Mouse (Mus musculus): ENCODE data around the gene Vps11. TPM values are rescaled to one million over a fixed set of nuclear protein-coding genes. Genes with fewer than 3 reads are reported as not detected.
"Not testable (repeated sequence)": the region's sequence is repeated elsewhere in the genome, so short reads cannot be mapped to it uniquely, and the experiment has no call there.

Gene Vps11
- polyA plus RNA-seq, 1 experiment from 2014 or later = 39.2 TPM

DNA sequence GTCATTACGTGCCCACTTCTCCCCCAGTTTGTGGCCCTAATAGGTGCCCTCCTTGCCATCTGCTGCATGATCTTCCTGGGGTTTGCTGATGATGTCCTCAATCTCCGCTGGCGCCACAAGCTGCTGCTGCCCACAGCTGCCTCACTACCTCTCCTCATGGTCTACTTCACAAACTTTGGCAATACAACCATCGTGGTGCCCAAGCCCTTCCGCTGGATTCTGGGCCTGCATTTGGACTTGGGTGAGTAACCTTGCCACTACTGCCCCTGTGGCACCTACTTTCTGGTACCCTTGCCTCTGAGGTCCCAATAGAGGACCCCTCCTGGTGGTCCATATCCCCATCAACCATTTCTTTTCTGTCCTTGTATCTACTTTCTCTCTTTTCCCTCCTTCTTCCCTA is 33.5 kb downstream of the Vps11 start:
- peak overlapping the region; percentile 86 for H3K9ac ChIP-seq

DNA sequence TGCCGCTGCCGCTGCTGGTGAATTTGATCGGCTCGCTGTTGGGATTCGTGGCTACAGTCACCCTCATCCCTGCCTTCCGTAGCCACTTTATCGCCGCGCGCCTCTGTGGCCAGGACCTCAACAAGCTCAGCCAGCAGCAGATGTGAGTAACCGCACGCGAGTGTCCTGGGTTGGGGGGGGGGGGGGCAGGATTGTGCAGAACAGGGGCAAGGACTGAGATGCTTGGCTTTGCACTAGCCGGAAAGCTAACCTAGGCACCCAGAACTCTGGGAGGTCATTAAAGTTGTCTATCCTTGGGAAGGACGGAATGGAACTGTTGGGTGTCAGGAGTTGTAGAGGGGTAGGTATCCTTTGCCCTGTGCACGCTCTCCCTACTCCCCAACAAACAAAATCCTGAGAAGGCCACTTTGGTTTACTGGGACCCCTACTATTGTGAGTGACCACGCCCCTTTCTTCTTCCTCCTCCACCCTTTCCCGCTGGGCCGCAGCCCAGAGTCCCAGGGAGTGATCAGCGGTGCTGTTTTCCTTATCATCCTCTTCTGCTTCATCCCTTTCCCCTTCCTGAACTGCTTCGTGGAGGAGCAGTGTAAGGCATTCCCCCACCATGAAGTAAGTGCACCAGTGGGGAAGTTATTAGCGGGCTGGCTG is 34.3 kb downstream of the Vps11 start:
- ATAC-seq (ENCODE audit: low read depth) = peak; percentile 57
- H3K9ac ChIP-seq = peak overlapping the region; percentile 86
- 2% methylated on average over 22 of the region's 22 CpGs for WGBS

More for the DNA sequence above, 33.5 kb downstream of the Vps11 start:
- H3K27ac ChIP-seq (replicated peaks) = no peak overlapping the region
- H3K4me1 ChIP-seq (replicated peaks) = peaks cover 18% of the 10 kb centered on the region
- ATAC-seq (ENCODE audit: low read depth) = no peak
- no peaks in the 10 kb centered on the region for H3K9me3 ChIP-seq
- H3K36me3 ChIP-seq = peaks cover 46% of the 10 kb centered on the region
- 88% methylated on average over 5 of the region's 5 CpGs for WGBS
- H3K4me3 ChIP-seq = peak overlapping the region; percentile 79
- H3K27me3 ChIP-seq = no peaks in the 10 kb centered on the region
- peak overlapping the region; percentile 66 for H3K4me2 ChIP-seq

DNA sequence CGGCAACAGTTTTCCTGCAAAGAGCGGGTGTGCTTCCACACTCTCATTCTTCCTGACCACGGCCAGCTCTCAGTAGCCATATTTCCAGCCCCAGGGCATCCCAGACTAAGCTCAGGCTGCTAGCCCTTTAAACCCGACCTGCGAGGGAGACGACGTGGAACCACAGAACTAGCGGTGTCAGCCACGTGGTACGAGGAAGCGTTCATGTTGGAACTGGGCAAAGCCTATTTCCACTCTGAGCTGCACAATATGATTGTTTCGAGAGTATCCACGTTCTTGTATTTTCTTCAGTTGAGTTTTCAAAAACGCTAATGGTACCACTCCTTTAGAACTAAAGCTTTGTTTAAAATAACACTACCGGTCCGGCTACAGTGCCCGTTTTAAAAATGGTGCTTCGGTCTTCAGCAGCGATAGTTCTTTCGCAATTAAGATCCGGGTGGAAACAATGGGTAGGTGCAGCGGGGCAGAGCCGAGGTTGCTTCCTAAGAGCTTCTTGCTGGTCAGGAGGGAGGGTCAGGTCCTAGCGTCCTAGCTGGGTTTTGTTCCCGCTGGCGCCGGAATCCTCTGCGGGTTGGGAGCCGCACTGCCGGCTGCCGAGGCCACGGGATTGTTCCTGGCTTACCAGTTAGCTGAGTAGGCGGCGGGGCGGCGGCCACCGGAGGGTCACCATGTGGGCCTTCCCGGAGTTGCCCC is 35.0 kb downstream of the Vps11 start:
- peak overlapping the region; percentile 91 for H3K27ac ChIP-seq (replicated peaks)
- WGBS = under 1% methylated on average over 38 of the region's 38 CpGs
- ATAC-seq (ENCODE audit: low read depth) = peak; percentile 93

More for the DNA sequence above, 34.3 kb downstream of the Vps11 start:
- Histone ChIP-seq H3K9me3 (no peaks in the 10 kb centered on the region), H3K4me1 (replicated peaks) (peaks cover 18% of the 10 kb centered on the region), H3K4me3 (peak overlapping the region; percentile 79), H3K4me2 (peak overlapping the region; percentile 66), H3K27ac (replicated peaks) (peak overlapping the region; percentile 91), H3K36me3 (peaks cover 39% of the 10 kb centered on the region), H3K27me3 (no peaks in the 10 kb centered on the region)

DNA sequence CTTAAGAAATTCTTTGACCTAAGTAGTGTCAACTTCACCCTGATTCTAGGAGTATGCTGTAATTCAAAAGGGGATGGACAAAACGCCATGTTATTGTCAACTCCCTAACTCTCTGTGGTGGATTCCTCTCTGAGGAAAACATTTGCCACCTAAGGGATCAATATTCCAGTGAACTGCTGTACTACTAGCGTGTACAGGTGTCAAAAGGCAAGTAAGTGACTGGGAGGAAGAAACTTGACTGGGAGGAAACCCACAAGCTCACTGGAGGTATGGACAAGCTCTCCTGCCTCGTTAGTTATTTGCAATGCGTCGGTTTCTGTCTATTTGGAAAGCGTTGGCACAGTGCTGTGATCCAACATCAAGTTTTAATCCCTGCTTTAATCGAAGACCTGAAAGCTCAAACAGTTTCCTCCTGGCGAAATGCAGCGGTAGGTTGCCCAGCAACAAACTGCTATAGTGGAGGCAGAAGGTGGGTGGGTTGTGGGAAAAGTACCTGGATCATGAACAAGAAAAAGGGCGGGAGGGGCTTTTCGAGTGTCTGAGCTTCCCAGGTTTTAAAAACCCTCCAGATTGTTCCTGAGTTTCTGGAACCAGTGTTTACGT is 35.6 kb downstream of the Vps11 start, which contains the start of gene Dpagt1:
Dpagt1 (plus strand) TSS at position 252 of the 603 bp plus-strand sequence.
- ATAC-seq (ENCODE audit: low read depth) = no peak
- Histone ChIP-seq H3K4me3 (peak within 1 kb of the TSS; percentile 79), H3K27ac (replicated peaks) (peak within 1 kb of the TSS; percentile 91), H3K9ac (peak within 1 kb of the TSS; percentile 86), H3K9me3 (no peaks in the 10 kb centered on the region), H3K4me1 (replicated peaks) (peaks cover 22% of the 10 kb centered on the region), H3K27me3 (no peaks in the 10 kb centered on the region), H3K36me3 (peaks cover 28% of the 10 kb centered on the region), H3K4me2 (peak within 1 kb of the TSS; percentile 66)
- WGBS = 4% methylated on average over 12 of the region's 12 CpGs

More for the DNA sequence above, 35.0 kb downstream of the Vps11 start:
- H3K9ac ChIP-seq = peak overlapping the region; percentile 86
- H3K27me3 ChIP-seq = no peaks in the 10 kb centered on the region
- H3K4me3 ChIP-seq = peak overlapping the region; percentile 79
- H3K4me2 ChIP-seq = peak overlapping the region; percentile 66
- peaks cover 34% of the 10 kb centered on the region for H3K36me3 ChIP-seq
- peaks cover 18% of the 10 kb centered on the region for H3K4me1 ChIP-seq (replicated peaks)
- no peaks in the 10 kb centered on the region for H3K9me3 ChIP-seq

DNA sequence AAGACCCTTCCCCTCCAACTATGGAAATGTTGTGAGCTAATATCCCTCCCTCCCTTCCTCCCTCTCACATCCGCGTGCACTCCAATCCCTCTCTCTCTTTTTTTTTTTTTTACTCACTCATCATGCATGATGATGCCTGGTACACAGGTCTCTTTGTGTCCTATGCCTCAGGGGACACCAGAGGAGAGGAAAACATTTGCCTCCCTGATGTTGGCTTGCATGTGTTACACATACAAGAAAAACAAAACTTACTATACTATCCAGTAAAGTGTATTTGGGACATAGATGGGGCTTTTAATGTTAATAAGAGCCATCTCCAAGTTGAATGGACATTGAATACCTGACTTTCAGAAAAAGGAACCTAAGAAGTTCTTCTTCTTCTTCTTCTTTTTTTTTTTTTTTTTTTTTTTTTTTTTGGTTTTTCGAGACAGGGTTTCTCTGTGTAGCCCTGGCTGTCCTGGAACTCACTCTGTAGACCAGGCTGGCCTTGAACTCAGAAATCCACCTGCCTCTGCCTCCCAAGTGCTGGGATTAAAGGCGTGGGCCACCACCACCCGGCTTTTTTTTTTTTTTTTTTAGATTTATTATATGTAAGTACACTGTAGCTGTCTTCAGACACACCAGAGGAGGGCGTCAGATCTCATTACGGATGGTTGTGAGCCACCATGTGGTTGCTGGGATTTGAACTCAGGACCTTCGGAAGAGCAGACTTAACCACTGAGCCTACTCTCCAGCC is 36.3 kb downstream of the Vps11 start:
- Histone ChIP-seq H3K27ac (replicated peaks) (peak overlapping the region; percentile 91), H3K4me2 (peak overlapping the region; percentile 66), H3K9ac (peak overlapping the region; percentile 86), H3K4me1 (replicated peaks) (peaks cover 27% of the 10 kb centered on the region), H3K36me3 (peaks cover 21% of the 10 kb centered on the region), H3K4me3 (peak overlapping the region; percentile 79)
- H3K27me3 ChIP-seq; ATAC-seq (ENCODE audit: low read depth); H3K9me3 ChIP-seq: not testable (repeated sequence)
- 66% methylated on average over 7 of the region's 8 CpGs for WGBS

DNA sequence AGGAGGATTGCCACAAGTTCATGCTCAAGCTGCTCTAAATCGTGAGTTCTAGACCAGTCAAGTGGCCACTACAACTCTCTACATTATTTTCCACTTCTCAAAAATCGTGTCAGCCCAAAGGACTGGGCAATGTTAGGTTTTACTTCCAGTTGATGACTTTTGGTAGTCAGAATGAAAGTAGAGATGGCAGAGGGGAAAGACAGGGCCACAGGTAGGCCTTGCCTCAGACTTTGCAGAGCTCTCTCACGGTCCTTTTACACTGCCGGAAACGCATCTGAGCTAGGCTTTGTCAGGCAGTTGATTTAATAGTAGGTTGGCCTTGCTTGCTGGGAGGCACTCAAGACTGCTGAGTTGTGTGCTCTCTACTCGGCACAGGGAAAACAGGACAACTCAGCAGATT is 37.3 kb downstream of the Vps11 start:
- WGBS = 70% methylated on average over 6 of the region's 6 CpGs

DNA sequence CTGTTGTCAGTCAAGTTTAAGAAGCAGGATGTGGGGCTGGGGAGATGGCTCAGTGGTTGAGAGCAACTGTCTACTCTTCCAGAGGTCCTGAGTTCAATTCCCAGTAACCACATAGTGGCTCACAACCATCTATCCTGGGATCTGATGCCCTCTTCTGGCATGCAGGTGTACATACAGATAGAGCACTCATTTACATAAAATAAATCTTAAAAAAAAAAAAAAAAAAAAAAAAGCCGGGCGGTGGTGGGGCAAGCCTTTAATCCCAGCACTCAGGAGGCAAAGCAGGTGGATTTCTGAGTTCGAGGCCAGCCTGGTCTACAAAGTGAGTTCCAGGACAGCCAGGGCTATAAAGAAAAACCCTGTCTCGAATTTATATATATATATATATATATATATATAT is 37.8 kb downstream of the Vps11 start:
- 82% methylated on average over 3 of the region's 4 CpGs for WGBS
- H3K27ac ChIP-seq (replicated peaks); H3K27me3 ChIP-seq; H3K36me3 ChIP-seq; ATAC-seq (ENCODE audit: low read depth); H3K4me3 ChIP-seq; H3K9me3 ChIP-seq; H3K9ac ChIP-seq; H3K4me2 ChIP-seq: not testable (repeated sequence)
- peaks cover 34% of the 10 kb centered on the region for H3K4me1 ChIP-seq (replicated peaks)

More for the DNA sequence above, 37.3 kb downstream of the Vps11 start:
- Histone ChIP-seq H3K27me3 (no peaks in the 10 kb centered on the region), H3K4me2 (no peak overlapping the region), H3K4me1 (replicated peaks) (peaks cover 30% of the 10 kb centered on the region), H3K4me3 (no peak overlapping the region), H3K9ac (no peak overlapping the region), H3K27ac (replicated peaks) (no peak overlapping the region), H3K9me3 (no peaks in the 10 kb centered on the region), H3K36me3 (peaks cover 11% of the 10 kb centered on the region; the same call in 1 of the 2 replicates)
- no peak for ATAC-seq (ENCODE audit: low read depth)

DNA sequence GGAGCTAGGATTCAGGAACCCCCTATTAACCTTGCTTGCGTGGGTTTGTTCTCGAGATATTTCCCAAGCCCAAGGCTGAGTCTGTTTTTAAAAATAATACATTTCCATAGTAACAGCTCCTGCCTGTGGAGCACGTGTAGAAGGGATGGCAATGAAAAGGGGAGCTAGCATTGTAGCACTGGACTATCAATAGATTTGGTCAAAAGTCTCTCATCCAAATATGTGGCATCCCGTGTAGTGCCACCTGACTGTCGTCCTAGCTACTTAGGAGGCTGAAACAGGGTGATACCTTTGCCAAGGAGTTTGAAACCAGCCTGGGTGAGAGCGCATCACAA is 40.7 kb downstream of the Vps11 start:
- peaks cover 39% of the 10 kb centered on the region for H3K4me1 ChIP-seq (replicated peaks)
- peak overlapping the region; percentile 84 for H3K27ac ChIP-seq (replicated peaks)
- no peaks in the 10 kb centered on the region for H3K9me3 ChIP-seq
- peak overlapping the region; percentile 66 for H3K9ac ChIP-seq
- H3K4me2 ChIP-seq = peak overlapping the region; percentile 96
- 24% methylated on average over 6 of the region's 6 CpGs for WGBS
- H3K4me3 ChIP-seq = peak overlapping the region; percentile 88
- no peaks in the 10 kb centered on the region for H3K27me3 ChIP-seq
- peaks cover 19% of the 10 kb centered on the region for H3K36me3 ChIP-seq
- peak; percentile 20; the same call in 1 of the 2 replicates for ATAC-seq (ENCODE audit: low read depth)

DNA sequence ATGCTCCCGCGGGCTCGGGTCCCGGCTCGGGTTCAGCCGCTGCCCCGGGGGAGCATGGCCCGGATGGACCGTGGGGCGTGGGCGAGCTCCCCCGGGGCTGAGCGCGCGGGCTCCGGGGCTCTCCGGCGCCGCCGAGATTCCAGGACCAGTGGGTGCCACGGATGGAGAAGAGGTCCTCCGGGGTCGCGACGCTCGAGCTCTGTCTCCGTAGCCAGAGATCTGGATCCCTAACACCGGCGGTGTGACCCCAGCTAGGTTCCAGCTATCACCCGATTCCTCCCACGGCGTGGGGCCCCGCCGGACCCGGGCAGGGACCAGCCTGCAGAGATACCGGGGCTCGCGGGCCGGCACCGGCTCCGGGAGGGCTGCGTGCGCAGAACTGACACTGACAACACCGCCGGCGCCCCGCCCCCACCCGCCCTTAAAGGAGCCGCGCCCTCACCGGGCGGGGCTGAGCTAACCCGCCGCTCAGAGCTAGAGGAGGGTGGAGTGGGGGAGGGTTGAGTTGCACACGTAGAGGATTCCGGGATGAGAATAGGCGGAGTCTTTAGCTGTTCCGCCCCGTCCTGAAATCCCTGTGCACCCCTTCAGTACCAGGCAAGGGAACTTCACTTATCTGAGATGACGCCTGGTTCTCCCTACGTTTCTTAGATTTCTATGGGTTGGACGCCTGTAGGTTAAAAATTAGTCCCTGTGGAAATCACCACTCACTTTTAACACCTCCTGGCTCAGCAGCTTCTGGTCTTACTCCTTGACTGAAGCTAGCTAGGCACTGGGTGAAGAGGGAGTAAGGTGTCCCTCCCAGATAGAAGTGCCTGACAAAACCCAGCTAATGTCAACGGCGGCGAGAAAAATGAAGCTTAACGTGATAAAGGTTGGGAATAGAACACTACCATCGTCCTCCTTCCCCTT is 41.3 kb downstream of the Vps11 start, which contains the start of gene C2cd2l:
C2cd2l (minus strand) TSS at position 399 of the 912 bp plus-strand sequence.
- ATAC-seq (ENCODE audit: low read depth) = peak; percentile 98
- peaks cover 36% of the 10 kb centered on the region for H3K4me1 ChIP-seq (replicated peaks)
- peak within 1 kb of the TSS; percentile 84 for H3K27ac ChIP-seq (replicated peaks)
- peaks cover 25% of the 10 kb centered on the region for H3K36me3 ChIP-seq
- peak within 1 kb of the TSS; percentile 96 for H3K9ac ChIP-seq
- peak within 1 kb of the TSS; percentile 88 for H3K4me3 ChIP-seq
- under 1% methylated on average over 67 of the region's 67 CpGs for WGBS
- no peaks in the 10 kb centered on the region for H3K9me3 ChIP-seq
- peak within 1 kb of the TSS; percentile 96 for H3K4me2 ChIP-seq
- no peaks in the 10 kb centered on the region for H3K27me3 ChIP-seq

DNA sequence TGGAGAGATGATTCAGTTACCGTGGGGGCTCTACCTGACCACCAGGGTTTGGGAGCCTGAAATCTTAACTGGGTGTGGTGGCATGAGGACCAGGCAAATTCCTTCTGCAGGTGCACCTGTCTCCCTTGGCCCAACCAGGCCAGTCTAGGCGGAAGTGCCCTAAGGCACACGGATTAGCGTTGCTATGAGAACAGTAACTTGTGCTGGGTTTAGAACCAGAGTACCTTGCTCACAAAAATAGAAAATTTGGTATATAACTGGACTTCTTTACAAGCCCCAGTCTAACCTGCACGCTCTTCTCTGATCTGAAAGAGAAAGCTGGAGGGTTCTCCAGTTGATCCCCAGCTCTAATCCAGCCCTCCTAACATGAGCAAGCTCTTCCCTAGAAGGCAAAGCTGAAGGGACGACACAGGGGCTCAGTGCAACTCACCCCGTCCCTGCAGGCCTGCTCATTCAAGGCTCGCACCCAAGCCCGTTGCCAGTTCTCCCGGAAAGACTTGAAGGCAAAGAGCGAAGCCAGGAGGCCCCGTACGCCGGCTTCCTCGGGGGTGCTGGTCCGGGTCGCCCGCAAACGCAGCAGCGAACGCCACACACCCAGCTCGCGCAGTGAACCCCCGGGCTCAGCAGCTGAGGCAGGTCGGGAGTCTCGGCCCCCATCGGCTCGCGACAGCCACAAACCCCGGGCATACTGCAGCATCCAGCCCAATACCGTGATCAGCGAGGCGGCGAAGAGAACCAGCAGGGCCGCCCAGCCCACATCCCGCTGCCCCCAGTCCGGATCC is 42.2 kb downstream of the Vps11 start:
- 3% methylated on average over 37 of the region's 37 CpGs for WGBS
- Histone ChIP-seq H3K36me3 (peaks cover 33% of the 10 kb centered on the region), H3K4me1 (replicated peaks) (peaks cover 36% of the 10 kb centered on the region), H3K9ac (peak overlapping the region; percentile 96), H3K27ac (replicated peaks) (peak overlapping the region; percentile 84), H3K27me3 (no peaks in the 10 kb centered on the region), H3K9me3 (no peaks in the 10 kb centered on the region), H3K4me3 (peak overlapping the region; percentile 88), H3K4me2 (peak overlapping the region; percentile 96)
- no peak; the same call in none of the 2 replicates for ATAC-seq (ENCODE audit: low read depth)
